Mouse (Mus musculus) G1E (cell line): ENCODE measurements around the gene Fer.

Source experiments
- CTCF ChIP-seq: IDR thresholded peaks from 2 replicates; pipeline ENCODE4 v1.5.1; 2012; ENCODE audit warnings: low read depth, low read length, inconsistent platforms, mixed read lengths
- GATA2 ChIP-seq: IDR thresholded peaks from 2 replicates; pipeline ENCODE4 v1.6.1; 2012; ENCODE audit warnings: low read depth, low read length, inconsistent platforms, borderline replicate concordance
- POLR2AphosphoS5 ChIP-seq: IDR thresholded peaks from 2 replicates; pipeline ENCODE4 v1.6.1; 2012; ENCODE audit warnings: low read depth, low read length, inconsistent platforms; ENCODE audit not compliant: insufficient replicate concordance
- TAL1 ChIP-seq: conservative IDR thresholded peaks from 2 replicates; pipeline ENCODE4 v1.6.1; 2012; ENCODE audit warnings: low read depth, low read length, inconsistent platforms, mixed read lengths

GRCm38 (mm10) chr17:64003444-64003843 is 140.6 kb downstream of the Fer start:
- TF ChIP-seq TAL1 (no peak), POLR2AphosphoS5 (no peak), CTCF (no peak), GATA2 (no peak)
